Mouse (Mus musculus) kidney, adult 2 months (tissue): ENCODE data around the gene Ddx50. TPM values are rescaled to one million over a fixed set of nuclear protein-coding genes. Genes with fewer than 3 reads are reported as not detected.
A peak's percentile ranks its signal among the peaks of the same experiment; 100 is the strongest.
"Not testable (repeated sequence)": the region's sequence is repeated elsewhere in the genome, so short reads cannot be mapped to it uniquely, and the experiment has no call there.

ENCODE experiments used
- DNase-seq: peaks from one replicate; pipeline ENCODE4 v3.0.0; 2021
- H3K27ac ChIP-seq: fragments of 200-500 bp; 2 replicates; pipeline ENCODE4 v1.5.1; 2012; ENCODE audit warnings: low read depth, low read length, control low read depth, inconsistent platforms; ENCODE audit not compliant: insufficient read depth
- H3K27me3 ChIP-seq: fragments of 200-500 bp; replicated peaks from 2 replicates; pipeline ENCODE4 v1.6.1; 2012; ENCODE audit warnings: mild to moderate bottlenecking, moderate library complexity, low read length, inconsistent platforms; ENCODE audit not compliant: control insufficient read depth, insufficient read depth
- H3K36me3 ChIP-seq: fragments of 200-500 bp; 2 replicates; pipeline ENCODE4 v1.6.1; 2012; ENCODE audit warnings: mild to moderate bottlenecking, moderate library complexity, low read length, inconsistent platforms; ENCODE audit not compliant: control insufficient read depth, insufficient read depth
- H3K4me1 ChIP-seq: fragments of 200-500 bp; 2 replicates; pipeline ENCODE4 v1.6.1; 2011; ENCODE audit warnings: low read length; ENCODE audit not compliant: control insufficient read depth, insufficient read depth
- H3K4me3 ChIP-seq: fragments of 200-500 bp; 2 replicates; pipeline ENCODE4 v1.5.1; 2011; ENCODE audit warnings: mild to moderate bottlenecking, low read depth, low read length, control low read depth; ENCODE audit not compliant: insufficient read depth
- CTCF ChIP-seq: fragments of 200-500 bp; conservative IDR thresholded peaks from 2 replicates; pipeline ENCODE4 v1.5.1; 2011; ENCODE audit warnings: low read depth, mild to moderate bottlenecking, control low read depth, low read length, moderate library complexity, mixed read lengths; ENCODE audit not compliant: insufficient read depth, insufficient read length
- POLR2A ChIP-seq: fragments of 200-500 bp; IDR thresholded peaks from one replicate; pipeline ENCODE4 v1.6.1; 2011; ENCODE audit warnings: low read depth, low read length, control low read depth
- WGBS: fragments of 180-500 bp; shearing (Covaris S2); methylation state at CpG from one replicate; pipeline ENCODE4 v1.1.7; 2018; 5-methylcytosine and 5-hydroxymethylcytosine counted together
- polyA plus RNA-seq: library from polyadenylated mRNA; depleted of rRNA; stranded (reverse); fragments of >200 nt; gene quantifications from 2 replicates; pipeline ENCODE4 v1.2.3, GENCODE M21; 2012

The Ddx50 gene
- polyA plus RNA-seq, 1 experiment: 14.8 TPM

DNA sequence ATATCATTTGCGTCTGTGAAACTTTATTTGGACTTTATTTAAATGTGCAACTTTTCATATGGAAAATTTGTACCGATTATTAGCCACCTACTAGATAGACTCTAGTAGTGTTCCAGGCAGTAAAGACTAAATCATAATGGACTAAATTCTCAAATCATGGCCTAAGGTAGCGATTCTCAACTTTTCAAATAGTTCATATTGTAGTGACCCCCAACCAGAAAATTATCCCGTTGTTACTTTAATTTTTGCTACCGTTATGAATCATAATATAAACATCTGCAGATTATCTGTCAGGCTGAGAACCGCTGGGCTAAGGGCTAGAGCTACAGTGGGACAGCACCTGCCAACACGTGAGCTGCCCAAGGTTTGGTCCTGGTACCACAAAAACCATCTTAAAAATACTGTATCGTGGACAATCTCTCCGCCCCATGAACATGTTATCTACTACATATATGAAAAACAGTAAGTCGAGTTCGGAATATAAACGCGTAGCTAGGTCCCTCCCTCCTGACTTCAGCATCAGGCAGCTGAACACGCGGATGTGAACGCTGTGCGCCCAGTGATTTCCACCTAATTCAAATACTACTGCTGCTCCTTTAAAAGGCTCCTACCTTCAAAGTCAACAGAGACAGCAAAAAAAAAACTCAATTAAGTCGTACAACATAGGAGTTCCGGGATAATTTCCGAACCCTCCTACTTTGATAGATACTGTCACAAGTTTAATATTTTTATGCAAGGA is 49.8 kb downstream of the Ddx50 start:
- Histone ChIP-seq H3K4me3 (peak overlapping the region; percentile 80), H3K36me3 (no peaks in the 10 kb centered on the region), H3K4me1 (peaks cover 4% of the 10 kb centered on the region), H3K27ac (no peak overlapping the region; the same call in 1 of the 2 replicates), H3K27me3 (no peaks in the 10 kb centered on the region)
- no peak for TF ChIP-seq POLR2A
- TF ChIP-seq CTCF: no peak
- WGBS: 10% methylated on average over 20 of the region's 20 CpGs
- DNase-seq: no peak

- Histone ChIP-seq H3K36me3 (no peaks in the 10 kb centered on the region), H3K4me1 (peaks cover 4% of the 10 kb centered on the region), H3K27me3 (no peaks in the 10 kb centered on the region), H3K27ac (no peak overlapping the region), H3K4me3 (no peak overlapping the region)
- WGBS: 75% methylated on average over 6 of the region's 6 CpGs
- DNase-seq: no peak
- TF ChIP-seq CTCF: no peak
- no peak for TF ChIP-seq POLR2A
These were observed 51.0 kb downstream of the Ddx50 start for GRCm38 (mm10) chr10:62600056-62600455.

- H3K36me3 ChIP-seq, DNase-seq, H3K27me3 ChIP-seq, H3K27ac ChIP-seq, H3K4me3 ChIP-seq, H3K4me1 ChIP-seq: not testable (repeated sequence)
- WGBS: 98% methylated on average over 3 of the region's 3 CpGs
These were observed 51.7 kb downstream of the Ddx50 start for GRCm38 (mm10) chr10:62599311-62599710.

GRCm38 (mm10) chr10:62592496-62592895 is 58.5 kb downstream of the Ddx50 start:
- no peaks in the 10 kb centered on the region for H3K27me3 ChIP-seq
- H3K27ac ChIP-seq: no peak overlapping the region
- DNase-seq: no peak
- TF ChIP-seq CTCF (no peak), POLR2A (no peak)
- peaks cover 10% of the 10 kb centered on the region for H3K36me3 ChIP-seq
- H3K4me3 ChIP-seq: no peak overlapping the region
- no peaks in the 10 kb centered on the region; the same call in 1 of the 2 replicates for H3K4me1 ChIP-seq
- 89% methylated on average over 7 of the region's 7 CpGs for WGBS

DNA sequence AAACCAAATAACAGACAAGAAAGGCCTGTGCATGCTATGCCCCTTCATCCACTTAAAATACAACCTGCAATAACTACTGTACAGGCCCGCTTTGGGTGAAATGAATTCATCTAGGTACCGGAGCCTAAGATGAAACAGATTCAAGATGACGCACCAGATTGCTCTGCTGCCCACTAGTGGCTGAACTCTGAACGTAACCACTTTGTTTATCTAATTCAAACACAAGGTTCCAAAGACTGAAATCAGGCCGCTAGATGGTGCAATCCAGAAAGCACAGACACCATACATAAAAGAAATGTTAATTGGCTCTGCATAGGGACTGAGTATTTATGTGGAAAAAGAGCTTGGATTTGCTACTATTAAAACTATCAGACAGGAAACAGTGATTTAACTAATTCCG is 60.8 kb downstream of the Ddx50 start:
- Histone ChIP-seq H3K4me3 (no peak overlapping the region), H3K4me1 (no peaks in the 10 kb centered on the region; the same call in 1 of the 2 replicates), H3K36me3 (peaks cover 14% of the 10 kb centered on the region), H3K27me3 (no peaks in the 10 kb centered on the region), H3K27ac (no peak overlapping the region)
- TF ChIP-seq POLR2A (no peak), CTCF (peak; percentile 68)
- 15% methylated on average over 6 of the region's 6 CpGs for WGBS
- peak; percentile 94 for DNase-seq

GRCm38 (mm10) chr10:62588616-62589015 is 62.4 kb downstream of the Ddx50 start:
- H3K27me3 ChIP-seq: no peaks in the 10 kb centered on the region
- H3K36me3 ChIP-seq: peaks cover 19% of the 10 kb centered on the region
- no peak for TF ChIP-seq CTCF
- TF ChIP-seq POLR2A: no peak
- H3K4me3 ChIP-seq: no peak overlapping the region
- H3K4me1 ChIP-seq: no peaks in the 10 kb centered on the region; the same call in 1 of the 2 replicates
- no peak overlapping the region for H3K27ac ChIP-seq
- WGBS: 33% methylated on average over 4 of the region's 4 CpGs
- peak; percentile 56 for DNase-seq

DNA sequence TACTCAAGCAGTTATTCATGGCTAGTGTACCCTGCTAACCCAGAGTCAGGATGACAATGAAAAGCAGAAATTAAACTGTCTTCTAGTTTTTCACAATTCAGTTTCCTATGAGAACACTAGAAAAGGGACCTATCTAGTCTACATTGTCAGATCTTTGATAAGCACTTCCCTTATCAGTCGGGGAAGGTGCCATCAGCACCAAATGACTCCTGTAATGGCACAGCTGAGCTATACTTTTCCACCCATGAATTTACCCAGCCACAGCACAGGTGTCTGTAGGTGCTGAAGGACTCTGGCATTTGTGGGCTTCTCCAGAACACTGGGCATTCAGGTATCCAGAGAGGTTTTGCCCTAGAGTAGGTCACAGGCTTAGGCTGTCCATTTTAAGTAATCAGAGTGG is 67.8 kb downstream of the Ddx50 start:
- Histone ChIP-seq H3K4me3 (no peak overlapping the region), H3K27ac (no peak overlapping the region), H3K36me3 (peaks cover 14% of the 10 kb centered on the region), H3K4me1 (no peaks in the 10 kb centered on the region), H3K27me3 (no peaks in the 10 kb centered on the region)
- TF ChIP-seq CTCF (no peak), POLR2A (no peak)
- no peak for DNase-seq
- 88% methylated on average over 1 of the region's 1 CpGs for WGBS
